In genomic region chr5:81640118-81640517, GRCm38 (mm10) we compare ENCODE assay signal across 16 mouse cellular contexts.
DNase-seq lines count a peak whose midpoint lies in the region; ATAC-seq and TF ChIP-seq lines count a peak whose summit lies in the region.
"Had no signal": no experiment of that assay in that cellular context is flagged by ENCODE, and none has a peak within 500 bp of the region (broad histone marks: within the 10 kb centered on the region; RNA-seq: fewer than 3 reads in every experiment).

No protein-coding gene starts in this region.

- H3K4me2 ChIP-seq in liver, embryonic 11.5 days, result no peak overlapping the region
- H3K4me2 ChIP-seq: liver, embryonic 13.5 days; neural tube, embryonic 12.5 days had no signal

- no peaks in the 10 kb centered on the region for H3K27me3 ChIP-seq in heart, embryonic 10.5 days (ENCODE audit: insufficient read depth, poor library complexity, severe bottlenecking)
- H3K27me3 ChIP-seq in liver, adult 2 months (ENCODE audit: control insufficient read depth, insufficient read depth, low read length), result no peaks in the 10 kb centered on the region
- H3K27me3 ChIP-seq in liver, embryonic 11.5 days (replicated peaks; ENCODE audit: control insufficient read depth, insufficient read depth, low read length), result no peaks in the 10 kb centered on the region
- H3K27me3 ChIP-seq: liver, embryonic 13.5 days; neural tube, embryonic 12.5 days had no signal

- 76% methylated on average over 4 of the region's 4 CpGs for WGBS in heart, embryonic 10.5 days
- WGBS in liver, adult 2 months, result 60% methylated on average over 4 of the region's 4 CpGs
- WGBS in liver, embryonic 11.5 days, result 85% methylated on average over 4 of the region's 4 CpGs

- no peak overlapping the region for H3K27ac ChIP-seq in heart, embryonic 10.5 days
- H3K27ac ChIP-seq in liver, adult 2 months (replicated peaks; ENCODE audit: insufficient read depth, low read depth, low read length), result no peak overlapping the region
- no peak overlapping the region for H3K27ac ChIP-seq in liver, embryonic 11.5 days (ENCODE audit: low read depth, low read length)
- H3K27ac ChIP-seq: liver, embryonic 13.5 days; neural tube, embryonic 12.5 days had no signal

- H3K4me3 ChIP-seq in heart, embryonic 10.5 days, result no peak overlapping the region
- H3K4me3 ChIP-seq in liver, adult 2 months (ENCODE audit: insufficient read depth, low read depth, low read length), result no peak overlapping the region
- no peak overlapping the region for H3K4me3 ChIP-seq in liver, embryonic 11.5 days (ENCODE audit: low read depth, low read length)
- H3K4me3 ChIP-seq: erythroblast, embryonic 14.5 days; liver, embryonic 13.5 days; neural tube, embryonic 12.5 days had no signal

- TF ChIP-seq POLR2A in liver, adult 2 months (IDR thresholded peaks at IDR 0.05; ENCODE audit: extremely low read depth, insufficient read depth, low read length), result no peak

- ATAC-seq in liver, embryonic 11.5 days (replicated peaks; ENCODE audit: low FRiP score), result no peak
- ATAC-seq: inflammation-experienced regulatory T-cells, adult 6 months had no signal

- peak; percentile 51 for DNase-seq in adrenal gland, postnatal 10 days
- no peak for DNase-seq in adrenal gland, postnatal 25 days
- peak; percentile 10 for DNase-seq in heart, adult 8-10 months (ENCODE audit: low spot score)
- no peak for DNase-seq in heart, embryonic 10.5 days (ENCODE audit: low spot score)
- peak; percentile 29 for DNase-seq in liver, adult 2 months (ENCODE audit: extremely low read depth, low read depth, low spot score)
- DNase-seq in liver, embryonic 11.5 days (ENCODE audit: low spot score), result no peak
- DNase-seq in layer of hippocampus, adult 9-11 months, result peak; percentile 33
- no peak for DNase-seq in lung, postnatal 14 days
- DNase-seq: adrenal gland, adult 8-10 months; cerebellum, postnatal 25 days; liver, embryonic 13.5 days; spleen, adult 18-20 months; thymus, adult 2 months had no signal

- no peaks in the 10 kb centered on the region for H3K9me3 ChIP-seq in heart, embryonic 10.5 days
- no peaks in the 10 kb centered on the region for H3K9me3 ChIP-seq in liver, embryonic 11.5 days (ENCODE audit: control insufficient read depth, low read length)
- H3K9me3 ChIP-seq: liver, embryonic 13.5 days; neural tube, embryonic 12.5 days had no signal

- no peak for TF ChIP-seq CTCF in liver, adult 2 months (IDR thresholded peaks at IDR 0.05; ENCODE audit: low read depth, low read length)

- no peaks in the 10 kb centered on the region for H3K4me1 ChIP-seq in heart, embryonic 10.5 days
- H3K4me1 ChIP-seq in liver, adult 2 months (ENCODE audit: control insufficient read depth, insufficient read depth, low read length), result no peaks in the 10 kb centered on the region
- H3K4me1 ChIP-seq in liver, embryonic 11.5 days (replicated peaks; ENCODE audit: control insufficient read depth, insufficient read depth, low read length), result no peaks in the 10 kb centered on the region
- H3K4me1 ChIP-seq: liver, embryonic 13.5 days; neural tube, embryonic 12.5 days had no signal

- H3K9ac ChIP-seq in liver, adult 2 months (ENCODE audit: low read depth, low read length), result no peak overlapping the region
- H3K9ac ChIP-seq in liver, embryonic 11.5 days (ENCODE audit: low read depth, low read length), result no peak overlapping the region
- H3K9ac ChIP-seq: liver, embryonic 13.5 days; neural tube, embryonic 12.5 days had no signal

- H3K79me2 ChIP-seq in liver, adult 2 months (ENCODE audit: control insufficient read depth, insufficient read depth, low read length), result no peaks in the 10 kb centered on the region

- no peaks in the 10 kb centered on the region for H3K36me3 ChIP-seq in heart, embryonic 10.5 days
- H3K36me3 ChIP-seq in liver, adult 2 months (ENCODE audit: control insufficient read depth, insufficient read depth, low read length), result no peaks in the 10 kb centered on the region
- H3K36me3 ChIP-seq in liver, embryonic 11.5 days (ENCODE audit: control insufficient read depth, insufficient read depth, low read length), result no peaks in the 10 kb centered on the region
- H3K36me3 ChIP-seq: liver, embryonic 13.5 days; neural tube, embryonic 12.5 days had no signal

Comparison
In these comparisons a context has a peak if more than half of its experiments do, and no peak if none do; other contexts are left out.
1. DNase-seq: peak in adrenal gland, postnatal 10 days (single experiment), heart, adult 8-10 months (single experiment), liver, adult 2 months (single experiment) and layer of hippocampus, adult 9-11 months (single experiment); none in adrenal gland, postnatal 25 days (single experiment), heart, embryonic 10.5 days (single experiment), liver, embryonic 11.5 days (single experiment) and lung, postnatal 14 days (single experiment).